Mouse (Mus musculus): ENCODE measurements around the gene Tmbim1. TPM values are rescaled to one million over a fixed set of nuclear protein-coding genes. Genes with fewer than 3 reads are reported as not detected.
A peak's percentile ranks its signal among the peaks of the same experiment; 100 is the strongest.
"Not testable (repeated sequence)": the region's sequence is repeated elsewhere in the genome, so short reads cannot be mapped to it uniquely, and the experiment has no call there.

Gene Tmbim1
- polyA plus RNA-seq (2012; rRNA removed) = 25.7 and 33.6 TPM in 2 replicates

GRCm38 (mm10) chr1:74305522-74305921, at the start of gene Tmbim1:
Gene Tmbim1, minus strand, starts transcription at chr1:74305622.
- DNase-seq (ENCODE audit: extremely low spot score in 1 of 2, low spot score in 1 of 2) = no peak

- DNase-seq (ENCODE audit: extremely low spot score in 1 of 2, low spot score in 1 of 2) = no peak
These were observed 48.2 kb upstream of the Tmbim1 start for GRCm38 (mm10) chr1:74353453-74354229.

- DNase-seq (ENCODE audit: extremely low spot score in 1 of 2, low spot score in 1 of 2) = no peak
These were observed 47.2 kb upstream of the Tmbim1 start for GRCm38 (mm10) chr1:74352532-74353096.

- DNase-seq (ENCODE audit: extremely low spot score in 1 of 2, low spot score in 1 of 2) = no peak
These were observed 45.9 kb upstream of the Tmbim1 start for GRCm38 (mm10) chr1:74351185-74351769.

- DNase-seq (ENCODE audit: extremely low spot score in 1 of 2, low spot score in 1 of 2) = no peak
These were observed 38.9 kb upstream of the Tmbim1 start for GRCm38 (mm10) chr1:74344163-74344916.

- DNase-seq (ENCODE audit: extremely low spot score in 1 of 2, low spot score in 1 of 2) = no peak
These were observed 37.7 kb upstream of the Tmbim1 start for GRCm38 (mm10) chr1:74343161-74343560.

- DNase-seq (ENCODE audit: extremely low spot score in 1 of 2, low spot score in 1 of 2) = no peak
These were observed 36.9 kb upstream of the Tmbim1 start for GRCm38 (mm10) chr1:74342308-74342707.

- DNase-seq (ENCODE audit: extremely low spot score in 1 of 2, low spot score in 1 of 2) = no peak
These were observed 36.5 kb upstream of the Tmbim1 start for GRCm38 (mm10) chr1:74341898-74342297.

GRCm38 (mm10) chr1:74340992-74341391, 35.6 kb upstream of the Tmbim1 start:
- not testable (repeated sequence) for DNase-seq (ENCODE audit: extremely low spot score in 1 of 2, low spot score in 1 of 2)

GRCm38 (mm10) chr1:74340361-74340764, 34.9 kb upstream of the Tmbim1 start:
- DNase-seq (ENCODE audit: extremely low spot score in 1 of 2, low spot score in 1 of 2) = peak; percentile 34 to 57

- DNase-seq (ENCODE audit: extremely low spot score in 1 of 2, low spot score in 1 of 2) = no peak
These were observed 34.5 kb upstream of the Tmbim1 start for GRCm38 (mm10) chr1:74339917-74340316.

- DNase-seq (ENCODE audit: extremely low spot score in 1 of 2, low spot score in 1 of 2) = no peak
These were observed 33.2 kb upstream of the Tmbim1 start for GRCm38 (mm10) chr1:74338626-74339025.

- no peak for DNase-seq (ENCODE audit: extremely low spot score in 1 of 2, low spot score in 1 of 2)
These were observed 32.6 kb upstream of the Tmbim1 start for GRCm38 (mm10) chr1:74338013-74338412.

- DNase-seq (ENCODE audit: extremely low spot score in 1 of 2, low spot score in 1 of 2) = no peak
These were observed 31.9 kb upstream of the Tmbim1 start for GRCm38 (mm10) chr1:74337241-74337771.

GRCm38 (mm10) chr1:74335436-74336170, 30.2 kb upstream of the Tmbim1 start:
- no peak for DNase-seq (ENCODE audit: extremely low spot score in 1 of 2, low spot score in 1 of 2)

- no peak for DNase-seq (ENCODE audit: extremely low spot score in 1 of 2, low spot score in 1 of 2)
These were observed 29.6 kb upstream of the Tmbim1 start for GRCm38 (mm10) chr1:74335033-74335432.

- no peak for DNase-seq (ENCODE audit: extremely low spot score in 1 of 2, low spot score in 1 of 2)
These were observed 29.2 kb upstream of the Tmbim1 start for GRCm38 (mm10) chr1:74334607-74335006.

- DNase-seq (ENCODE audit: extremely low spot score in 1 of 2, low spot score in 1 of 2) = peak in 1 of 2 experiments; percentile 22
These were observed 27.5 kb upstream of the Tmbim1 start for GRCm38 (mm10) chr1:74332930-74333329.

GRCm38 (mm10) chr1:74332241-74332763, 26.9 kb upstream of the Tmbim1 start:
- DNase-seq (ENCODE audit: extremely low spot score in 1 of 2, low spot score in 1 of 2) = peak; percentile 90 to 98
